Mouse (Mus musculus) stomach, embryonic 14.5 days (tissue): ENCODE measurements around the gene Mgme1. TPM values are rescaled to one million over a fixed set of nuclear protein-coding genes. Genes with fewer than 3 reads are reported as not detected.

ENCODE experiments used
- ATAC-seq: fragments of 200-750 bp; cut with Nextera tagmentation; 2 replicates; pipeline ENCODE4 v1.8.0; 2017; ENCODE audit warnings: low read depth, moderate TSS enrichment; ENCODE audit not compliant: insufficient number of reproducible peaks, insufficient read depth, low FRiP score
- H3K27ac ChIP-seq: fragments of 300-500 bp; sonication (generic); 2 replicates; pipeline ENCODE4 v1.5.1; 2014; ENCODE audit warnings: mild to moderate bottlenecking, low read length, moderate library complexity, mixed read lengths
- H3K27me3 ChIP-seq: fragments of 300-500 bp; sonication (generic); 2 replicates; pipeline ENCODE4 v1.6.1; 2014; ENCODE audit warnings: low read length, control low read depth, mixed read lengths; ENCODE audit not compliant: control insufficient read depth, insufficient read depth
- H3K36me3 ChIP-seq: fragments of 300-500 bp; sonication (generic); 2 replicates; pipeline ENCODE4 v1.6.1; 2014; ENCODE audit warnings: mild to moderate bottlenecking, control low read depth, low read length, moderate library complexity, mixed read lengths; ENCODE audit not compliant: control insufficient read depth, insufficient read depth
- H3K4me1 ChIP-seq: fragments of 300-500 bp; sonication (generic); 2 replicates; pipeline ENCODE4 v1.6.1; 2014; ENCODE audit warnings: low read length, control low read depth, mixed read lengths; ENCODE audit not compliant: control insufficient read depth, insufficient read depth
- H3K4me2 ChIP-seq: fragments of 300-500 bp; sonication (generic); replicated peaks from 2 replicates; pipeline ENCODE4 v1.6.1; 2014; ENCODE audit warnings: low read depth, low read length, control low read depth
- H3K4me3 ChIP-seq: fragments of 300-500 bp; sonication (generic); 2 replicates; pipeline ENCODE4 v1.5.1; 2014; ENCODE audit warnings: low read depth, low read length, control low read depth
- H3K9ac ChIP-seq: fragments of 300-500 bp; sonication (generic); replicated peaks from 2 replicates; pipeline ENCODE4 v1.6.1; 2014; ENCODE audit warnings: low read depth, mild to moderate bottlenecking, control low read depth, low read length, moderate library complexity, mixed read lengths
- H3K9me3 ChIP-seq: fragments of 300-500 bp; sonication (generic); 2 replicates; pipeline ENCODE4 v1.6.1; 2016; ENCODE audit warnings: low read depth, low read length, control low read depth; ENCODE audit not compliant: control insufficient read depth
- WGBS: fragments of 180-500 bp; shearing (Covaris S2); extraction: QIAGEN DNeasy Blood & Tissue Kit; methylation state at CpG from one replicate; pipeline ENCODE4 v1.1.7; 2014; 5-methylcytosine and 5-hydroxymethylcytosine counted together
- polyA plus RNA-seq: library from polyadenylated mRNA; unstranded; fragments of >200 nt; fragmentation: Nextera tagmentation; extraction: Ambion mirVana; gene quantifications from 2 replicates; pipeline ENCODE4 v1.2.1, GENCODE M21; 2014

Mgme1 gene
- 19.6 and 20.0 TPM in 2 replicates for polyA plus RNA-seq

GRCm38 (mm10) chr2:144270507-144271420, at the start of gene Mgme1, which contains the start of gene Snx5:
TSS of gene Mgme1 (plus strand) at chr2:144270663.
TSS of gene Snx5 (minus strand) at chr2:144270906.
- H3K27me3 ChIP-seq: no peaks in the 10 kb centered on the region
- no peaks in the 10 kb centered on the region for H3K9me3 ChIP-seq
- peaks cover 33% of the 10 kb centered on the region for H3K4me1 ChIP-seq
- WGBS: under 1% methylated on average over 93 of the region's 93 CpGs
- peak within 1 kb of the TSS; percentile 98 for H3K9ac ChIP-seq
- peak within 1 kb of the TSS; percentile 96 for H3K4me3 ChIP-seq
- peak within 1 kb of the TSS; percentile 68 for H3K4me2 ChIP-seq
- peak within 1 kb of the TSS; percentile 95 for H3K27ac ChIP-seq
- ATAC-seq: peak; percentile 97
- H3K36me3 ChIP-seq: no peaks in the 10 kb centered on the region

- Histone ChIP-seq H3K4me1 (no peaks in the 10 kb centered on the region), H3K4me3 (no peak overlapping the region), H3K9me3 (peaks cover 3% of the 10 kb centered on the region; the same call in 1 of the 2 replicates), H3K36me3 (no peaks in the 10 kb centered on the region), H3K9ac (no peak overlapping the region), H3K27ac (no peak overlapping the region), H3K4me2 (no peak overlapping the region), H3K27me3 (no peaks in the 10 kb centered on the region)
- 57% methylated on average over 12 of the region's 12 CpGs for WGBS
- ATAC-seq: no peak
These were observed 46.1 kb upstream of the Mgme1 start for GRCm38 (mm10) chr2:144224351-144224750.

- no peak overlapping the region for H3K4me2 ChIP-seq
- no peak overlapping the region for H3K27ac ChIP-seq
- H3K4me3 ChIP-seq: no peak overlapping the region
- H3K9me3 ChIP-seq: peaks cover 3% of the 10 kb centered on the region; the same call in 1 of the 2 replicates
- 82% methylated on average over 12 of the region's 12 CpGs for WGBS
- no peak for ATAC-seq
- no peaks in the 10 kb centered on the region for H3K27me3 ChIP-seq
- H3K36me3 ChIP-seq: no peaks in the 10 kb centered on the region
- no peaks in the 10 kb centered on the region for H3K4me1 ChIP-seq
- H3K9ac ChIP-seq: no peak overlapping the region
These were observed 43.4 kb upstream of the Mgme1 start for GRCm38 (mm10) chr2:144226906-144227586.

- ATAC-seq: no peak
- peaks cover 3% of the 10 kb centered on the region; the same call in 1 of the 2 replicates for H3K9me3 ChIP-seq
- H3K27ac ChIP-seq: no peak overlapping the region
- H3K27me3 ChIP-seq: no peaks in the 10 kb centered on the region
- 72% methylated on average over 12 of the region's 12 CpGs for WGBS
- no peak overlapping the region for H3K9ac ChIP-seq
- no peaks in the 10 kb centered on the region for H3K36me3 ChIP-seq
- no peak overlapping the region for H3K4me3 ChIP-seq
- no peaks in the 10 kb centered on the region for H3K4me1 ChIP-seq
- no peak overlapping the region for H3K4me2 ChIP-seq
These were observed 41.7 kb upstream of the Mgme1 start for GRCm38 (mm10) chr2:144228521-144229346.

- ATAC-seq: no peak
- no peak overlapping the region for H3K27ac ChIP-seq
- H3K27me3 ChIP-seq: no peaks in the 10 kb centered on the region
- no peak overlapping the region for H3K4me2 ChIP-seq
- no peak overlapping the region for H3K4me3 ChIP-seq
- 80% methylated on average over 14 of the region's 14 CpGs for WGBS
- peaks cover 3% of the 10 kb centered on the region; the same call in 1 of the 2 replicates for H3K9me3 ChIP-seq
- no peaks in the 10 kb centered on the region for H3K4me1 ChIP-seq
- no peaks in the 10 kb centered on the region for H3K36me3 ChIP-seq
- no peak overlapping the region for H3K9ac ChIP-seq
These were observed 40.8 kb upstream of the Mgme1 start for GRCm38 (mm10) chr2:144229647-144230046.

GRCm38 (mm10) chr2:144230498-144230897, 40.0 kb upstream of the Mgme1 start:
- H3K27me3 ChIP-seq: no peaks in the 10 kb centered on the region
- no peak for ATAC-seq
- no peaks in the 10 kb centered on the region for H3K36me3 ChIP-seq
- H3K9ac ChIP-seq: no peak overlapping the region
- no peaks in the 10 kb centered on the region for H3K4me1 ChIP-seq
- peaks cover 3% of the 10 kb centered on the region; the same call in 1 of the 2 replicates for H3K9me3 ChIP-seq
- H3K27ac ChIP-seq: no peak overlapping the region
- WGBS: 28% methylated on average over 7 of the region's 7 CpGs
- H3K4me2 ChIP-seq: no peak overlapping the region
- no peak overlapping the region for H3K4me3 ChIP-seq

GRCm38 (mm10) chr2:144231115-144231514, 39.3 kb upstream of the Mgme1 start:
- Histone ChIP-seq H3K27ac (no peak overlapping the region), H3K36me3 (no peaks in the 10 kb centered on the region), H3K27me3 (no peaks in the 10 kb centered on the region), H3K9ac (no peak overlapping the region), H3K9me3 (peaks cover 3% of the 10 kb centered on the region; the same call in 1 of the 2 replicates), H3K4me3 (no peak overlapping the region), H3K4me1 (no peaks in the 10 kb centered on the region), H3K4me2 (no peak overlapping the region)
- 67% methylated on average over 5 of the region's 5 CpGs for WGBS
- ATAC-seq: no peak

GRCm38 (mm10) chr2:144233534-144233933, 36.9 kb upstream of the Mgme1 start:
- ATAC-seq: no peak
- Histone ChIP-seq H3K4me1 (no peaks in the 10 kb centered on the region), H3K4me2 (no peak overlapping the region), H3K36me3 (no peaks in the 10 kb centered on the region), H3K27ac (no peak overlapping the region), H3K9ac (no peak overlapping the region), H3K27me3 (no peaks in the 10 kb centered on the region), H3K4me3 (no peak overlapping the region), H3K9me3 (no peaks in the 10 kb centered on the region)
- WGBS: 71% methylated on average over 3 of the region's 3 CpGs
